Mouse (Mus musculus) spleen, postnatal 14 days (tissue): ENCODE data around the gene Rps3.

ENCODE experiments used
- DNase-seq, 2 experiments: peaks; one replicate each; pipeline ENCODE4 v3.0.0; 2021 to 2022; ENCODE audit warnings: low spot score in 2 of 2

Rps3 gene

DNA sequence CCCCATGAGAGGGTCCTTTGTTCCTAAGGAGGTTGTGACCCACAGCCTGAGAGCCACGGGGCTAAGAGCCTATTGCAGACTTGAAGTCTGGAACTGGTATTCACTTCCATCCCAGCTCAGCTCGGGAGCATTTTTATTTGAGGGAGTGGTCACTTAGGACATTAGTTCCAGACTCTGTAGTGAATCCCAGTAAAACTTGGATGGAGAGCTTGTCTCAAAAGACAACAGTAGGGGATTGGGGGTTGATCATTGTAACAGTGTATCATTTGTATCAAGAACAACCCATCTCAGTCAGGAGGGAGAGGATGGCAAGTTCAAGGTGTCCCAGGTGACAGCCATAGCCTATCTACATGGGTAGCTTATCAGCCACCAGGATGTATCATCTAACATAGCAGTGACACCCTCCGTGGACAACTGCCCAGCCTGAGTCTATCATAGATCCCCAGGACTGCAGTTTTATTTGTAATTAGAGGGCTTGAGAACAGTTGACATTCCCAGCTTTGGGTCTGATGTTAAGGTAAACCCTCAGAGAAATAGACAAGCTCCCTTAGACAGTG lies 6.9 kb downstream of the Rps3 start:
- DNase-seq, result no peak

DNA sequence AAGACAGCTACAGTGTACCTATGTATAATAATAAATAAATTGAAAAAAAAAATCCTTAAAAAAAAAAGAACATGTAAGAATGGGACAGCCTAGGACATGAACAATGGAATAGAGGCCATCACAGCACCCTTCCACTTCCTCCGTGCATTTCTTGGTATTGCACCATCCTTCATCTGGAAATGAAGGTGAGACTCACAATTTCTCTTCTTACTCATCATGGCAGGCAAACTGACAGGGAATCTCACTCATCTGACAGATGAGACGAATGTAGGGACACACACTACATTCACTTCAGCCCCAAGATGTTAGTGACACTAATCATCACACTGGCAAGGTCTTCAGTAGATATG lies 8.0 kb downstream of the Rps3 start:
- DNase-seq, result no peak

DNA sequence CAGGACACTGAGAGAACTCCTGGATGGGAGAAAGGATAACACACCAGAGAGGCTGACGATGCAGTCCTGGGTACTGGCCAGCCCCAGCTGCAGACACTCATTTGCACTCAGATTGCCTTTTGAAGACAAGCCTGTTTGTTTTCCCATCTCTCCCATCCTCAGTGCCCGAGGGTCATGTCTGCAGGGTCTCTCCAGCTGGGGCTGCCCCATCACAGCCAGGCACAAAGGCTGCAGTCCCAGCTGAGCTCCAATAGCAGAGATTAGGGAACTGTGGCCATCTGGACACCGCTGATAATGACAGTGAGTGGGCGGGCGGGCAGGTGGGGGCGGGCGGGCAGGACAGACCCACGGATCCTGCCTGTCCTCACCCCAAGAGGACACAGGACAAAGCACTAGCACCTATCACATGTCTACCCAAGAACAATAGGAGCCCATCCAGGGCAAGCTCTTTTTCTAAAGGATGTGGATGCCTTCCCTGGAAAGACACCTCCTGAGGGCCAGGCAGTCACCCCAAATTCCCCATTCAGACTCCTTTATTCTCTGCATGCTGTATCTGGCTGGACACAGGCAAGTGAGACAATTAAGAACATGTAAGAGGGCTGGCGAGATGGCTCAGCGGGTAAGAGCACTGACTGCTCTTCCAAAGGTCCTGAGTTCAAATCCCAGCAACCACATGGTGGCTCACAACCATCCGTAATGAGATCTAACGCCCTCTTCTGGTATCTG lies 8.5 kb downstream of the Rps3 start:
- no peak for DNase-seq

DNA sequence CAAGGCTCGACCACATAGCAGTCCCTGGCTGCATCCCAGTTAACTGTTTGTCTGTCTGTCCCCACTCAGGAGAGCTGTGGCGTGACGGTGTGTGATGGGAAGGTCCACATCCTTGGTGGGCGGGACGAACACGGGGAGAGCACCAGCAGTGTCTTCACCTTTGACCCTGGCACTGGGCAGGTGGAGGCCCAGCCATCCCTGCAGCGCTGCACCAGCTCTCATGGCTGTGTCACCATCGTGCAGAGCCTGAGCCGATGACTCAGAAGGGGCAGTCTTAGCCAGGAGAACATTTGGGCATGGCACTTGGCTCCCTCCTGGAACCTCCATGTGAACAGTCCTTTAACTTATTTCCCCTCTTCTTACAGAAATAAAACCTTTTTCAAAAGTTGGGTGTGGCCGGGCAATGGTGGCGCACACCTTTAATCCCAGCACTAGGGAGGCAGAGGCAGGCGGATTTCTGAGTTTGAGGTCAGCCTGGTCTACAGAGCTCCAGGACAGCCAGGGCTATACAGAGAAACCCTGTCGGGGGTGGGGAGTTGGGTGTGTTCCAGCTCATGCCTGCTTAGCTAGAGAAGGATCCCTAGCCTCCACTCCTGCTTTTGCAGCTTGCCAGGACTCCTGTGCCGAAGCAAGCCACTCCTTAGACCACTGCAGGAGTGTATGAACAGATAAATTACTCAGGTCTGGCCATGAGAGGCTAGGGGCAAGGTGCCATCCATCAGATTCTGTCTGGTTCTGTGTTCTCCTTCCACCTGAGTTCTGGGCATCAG lies 9.7 kb downstream of the Rps3 start:
- no peak for DNase-seq

DNA sequence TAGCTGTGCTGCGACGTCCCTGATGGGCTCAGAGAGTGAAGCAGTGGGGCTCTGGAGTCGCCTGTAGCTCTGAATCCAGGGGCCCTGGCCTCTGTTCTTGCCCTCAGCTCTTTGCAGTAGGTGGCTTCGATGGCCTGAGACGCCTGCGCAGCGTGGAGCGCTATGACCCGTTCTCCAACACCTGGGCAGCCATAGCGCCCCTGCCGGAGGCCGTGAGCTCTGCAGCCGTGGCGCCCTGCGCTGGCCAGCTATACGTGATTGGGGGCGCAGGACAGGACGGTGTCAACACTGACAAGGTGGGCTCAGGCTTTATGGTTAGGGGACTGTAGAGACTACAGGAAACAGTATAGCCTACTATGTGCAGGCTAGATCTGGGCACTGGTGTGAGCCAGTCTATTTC lies 12.0 kb downstream of the Rps3 start:
- DNase-seq, result no peak

DNA sequence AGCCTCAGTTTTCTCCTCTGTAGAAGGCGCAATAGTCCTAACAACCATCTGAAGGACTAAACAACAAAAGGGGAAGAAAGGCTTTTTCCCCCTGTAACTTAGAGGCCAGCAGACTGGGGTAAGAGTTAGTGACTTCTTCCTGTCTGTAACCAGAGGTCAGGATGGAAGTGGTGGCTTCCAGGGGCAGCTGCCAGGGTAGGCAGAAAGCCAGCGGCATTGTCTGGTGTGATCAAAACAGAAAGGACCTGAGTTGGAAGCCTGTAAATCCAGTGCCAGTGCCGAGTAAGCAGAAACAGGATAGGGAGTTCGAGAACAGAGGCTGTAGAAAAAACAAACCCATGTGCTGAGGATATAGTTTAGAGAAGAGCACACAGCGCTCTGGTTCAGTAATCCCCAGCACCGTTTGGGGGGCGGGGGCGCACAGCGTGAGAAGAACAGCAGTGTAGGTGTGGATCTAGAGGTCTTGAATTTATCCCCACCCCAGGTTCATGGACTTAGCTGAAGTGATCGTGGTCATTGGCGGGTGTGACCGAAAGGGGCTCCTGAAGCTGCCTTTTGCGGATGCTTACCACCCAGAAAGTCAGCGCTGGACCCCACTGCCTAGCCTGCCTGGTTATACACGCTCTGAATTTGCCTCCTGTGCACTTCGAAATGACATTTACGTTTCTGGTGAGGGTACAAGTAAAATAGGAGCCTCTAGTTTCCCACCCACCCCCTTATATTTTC lies 13.7 kb downstream of the Rps3 start:
- DNase-seq, result no peak

DNA sequence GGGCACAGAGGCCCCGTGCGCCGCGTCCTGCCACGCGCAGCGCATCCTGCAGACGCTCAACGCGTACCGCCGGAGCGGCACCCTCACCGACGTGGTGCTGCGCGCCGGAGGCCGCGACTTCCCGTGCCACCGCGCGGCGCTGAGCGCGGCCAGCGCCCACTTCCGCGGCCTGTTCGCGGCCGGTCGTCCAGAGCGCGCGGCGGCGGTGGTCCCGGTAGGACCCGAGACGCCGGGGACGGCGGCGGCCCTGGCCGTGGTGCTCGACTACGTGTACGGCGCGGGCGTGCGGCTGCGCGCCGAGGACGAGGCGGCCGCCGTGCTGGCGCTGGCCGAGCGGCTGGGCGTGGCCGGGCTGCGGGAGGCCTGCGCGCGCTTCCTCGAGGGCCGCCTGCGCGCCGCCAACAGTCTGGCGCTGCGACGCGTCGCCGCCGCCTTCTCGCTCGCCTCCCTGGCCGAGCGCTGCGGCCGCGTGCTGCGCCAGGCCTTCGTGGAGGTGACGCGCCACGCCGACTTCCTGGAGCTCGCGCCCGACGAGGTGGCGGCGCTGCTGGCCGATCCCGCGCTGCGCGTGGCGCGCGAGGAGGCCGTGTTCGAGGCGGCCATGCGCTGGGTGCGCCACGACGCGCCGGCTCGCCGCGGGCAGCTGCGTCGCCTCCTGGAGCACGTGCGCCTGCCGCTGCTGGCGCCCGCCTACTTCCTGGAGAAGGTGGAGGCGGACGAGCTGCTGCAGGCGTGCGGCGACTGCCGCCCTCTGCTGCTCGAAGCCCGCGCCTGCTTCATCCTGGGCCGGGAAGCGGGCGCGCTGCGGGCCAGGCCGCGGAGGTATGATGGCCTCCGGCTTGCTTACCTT lies 15.0 kb downstream of the Rps3 start:
- peak; percentile 38 to 45 for DNase-seq

GRCm38 (mm10) chr7:99467916-99468282 lies 15.6 kb downstream of the Rps3 start:
- no peak for DNase-seq

DNA sequence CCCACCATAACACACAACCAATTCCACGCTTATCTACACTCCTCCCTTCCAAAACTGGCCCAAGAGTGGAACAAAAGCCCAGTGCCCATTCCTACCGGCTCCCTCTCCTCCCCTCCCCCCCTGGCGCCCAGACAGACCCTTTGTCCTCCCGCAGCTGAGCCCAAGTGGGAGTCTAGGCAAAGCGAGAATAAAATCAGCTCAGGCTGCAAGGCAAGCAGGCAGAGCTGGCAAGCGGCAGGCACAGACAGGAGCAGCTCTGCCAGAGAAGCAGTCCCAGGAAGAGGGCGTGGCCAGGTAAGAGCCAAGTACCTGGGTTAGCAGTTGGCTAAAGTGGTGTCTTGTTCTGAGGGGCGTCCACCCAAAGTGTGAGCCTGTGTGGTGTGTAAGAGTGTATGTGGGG lies 17.7 kb downstream of the Rps3 start, which contains the start of gene Klhl35:
Gene Klhl35 (plus strand): TSS at position 194 of the 400 bp plus-strand sequence.
- no peak for DNase-seq

DNA sequence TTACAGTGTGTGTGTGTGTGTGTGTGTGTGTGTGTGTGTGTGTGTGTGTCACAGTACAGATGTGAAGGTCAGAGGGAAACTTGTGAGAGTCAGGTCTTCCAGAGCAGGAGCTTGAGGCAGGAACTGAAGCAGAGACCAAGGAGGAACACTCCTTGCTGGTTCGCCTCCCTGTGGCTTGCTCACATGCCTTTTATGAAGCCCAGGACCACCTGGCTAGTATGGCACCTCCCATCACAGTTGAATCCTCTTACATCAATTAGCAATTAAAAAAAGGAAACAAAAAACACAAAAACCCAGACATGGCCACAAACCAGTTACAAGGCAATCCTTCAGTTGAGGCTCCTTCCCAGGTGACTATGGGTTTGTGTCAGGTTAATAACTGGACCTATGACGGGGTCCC lies 20.4 kb downstream of the Rps3 start:
- no peak for DNase-seq

GRCm38 (mm10) chr7:99459888-99460652 lies 23.5 kb downstream of the Rps3 start:
- DNase-seq, result no peak

- DNase-seq, result no peak
Measured at GRCm38 (mm10) chr7:99458849-99459248, 24.7 kb downstream of the Rps3 start.

DNA sequence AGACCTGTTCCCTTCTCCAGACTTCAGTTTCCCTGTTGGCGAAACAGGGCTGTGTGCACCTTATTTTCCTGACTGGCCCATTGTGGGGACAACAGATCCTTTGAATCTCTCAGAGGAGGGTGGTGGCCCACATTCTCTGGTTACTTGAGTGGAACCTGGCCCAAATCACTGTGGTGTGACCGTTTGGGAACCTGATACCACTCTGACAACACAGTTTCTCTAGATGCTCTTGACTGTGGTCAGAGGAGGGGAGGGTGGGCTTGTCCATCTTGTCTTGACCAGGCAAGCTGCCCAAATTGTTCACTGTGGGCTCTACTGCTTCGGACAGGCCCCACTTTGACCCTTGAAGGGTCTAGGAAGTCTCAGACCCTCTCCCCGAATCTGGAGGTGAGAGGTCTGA lies 29.5 kb downstream of the Rps3 start:
- DNase-seq, result no peak

DNA sequence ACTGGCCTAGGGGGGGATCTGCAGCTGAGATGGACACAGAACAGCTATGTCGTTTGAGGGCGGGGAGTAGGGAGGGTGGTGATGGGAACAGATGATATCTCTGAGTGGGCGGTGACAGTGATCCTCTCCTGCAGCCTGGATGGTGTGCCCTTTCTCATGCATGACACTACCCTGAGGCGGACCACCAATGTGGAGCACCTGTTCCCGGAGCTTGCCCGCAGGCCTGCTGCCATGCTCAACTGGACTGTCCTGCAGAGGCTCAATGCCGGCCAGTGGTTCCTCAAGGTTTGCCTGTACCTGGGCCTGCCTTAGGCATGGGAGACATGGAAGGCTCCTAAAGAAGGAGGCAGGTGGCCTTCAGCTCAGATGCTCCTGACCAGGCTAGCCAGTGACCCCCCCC lies 30.7 kb downstream of the Rps3 start:
- DNase-seq, result no peak

GRCm38 (mm10) chr7:99450703-99451102 lies 32.8 kb downstream of the Rps3 start:
- DNase-seq, result peak in 1 of 2 experiments; percentile 57

GRCm38 (mm10) chr7:99449751-99450150 lies 33.8 kb downstream of the Rps3 start:
- no peak for DNase-seq

- DNase-seq, result no peak
Measured at GRCm38 (mm10) chr7:99449063-99449462, 34.5 kb downstream of the Rps3 start.

GRCm38 (mm10) chr7:99448619-99449018 lies 34.9 kb downstream of the Rps3 start:
- DNase-seq, result no peak

- DNase-seq, result no peak
Measured at GRCm38 (mm10) chr7:99447323-99447722, 36.2 kb downstream of the Rps3 start.

DNA sequence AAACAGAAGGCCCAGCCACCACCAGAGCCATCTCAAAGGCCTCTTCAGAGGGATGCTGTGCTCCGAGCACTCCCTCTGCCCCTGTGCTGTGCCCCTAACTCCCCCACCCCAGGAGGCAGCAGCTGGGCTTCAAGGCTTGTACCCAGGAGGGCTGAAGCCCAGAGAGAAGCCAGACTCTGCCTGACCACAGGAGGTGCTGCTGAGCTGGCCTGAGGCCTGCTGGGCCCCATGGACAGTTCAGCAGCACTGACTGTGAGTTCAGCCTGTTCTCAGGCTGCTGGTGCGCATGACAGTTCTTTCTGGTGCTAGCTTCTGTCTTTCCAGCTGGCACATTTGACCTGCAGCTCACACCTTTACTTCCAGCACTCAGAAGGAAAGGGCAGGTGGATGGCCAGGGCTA lies 37.7 kb downstream of the Rps3 start:
- DNase-seq, result no peak

DNA sequence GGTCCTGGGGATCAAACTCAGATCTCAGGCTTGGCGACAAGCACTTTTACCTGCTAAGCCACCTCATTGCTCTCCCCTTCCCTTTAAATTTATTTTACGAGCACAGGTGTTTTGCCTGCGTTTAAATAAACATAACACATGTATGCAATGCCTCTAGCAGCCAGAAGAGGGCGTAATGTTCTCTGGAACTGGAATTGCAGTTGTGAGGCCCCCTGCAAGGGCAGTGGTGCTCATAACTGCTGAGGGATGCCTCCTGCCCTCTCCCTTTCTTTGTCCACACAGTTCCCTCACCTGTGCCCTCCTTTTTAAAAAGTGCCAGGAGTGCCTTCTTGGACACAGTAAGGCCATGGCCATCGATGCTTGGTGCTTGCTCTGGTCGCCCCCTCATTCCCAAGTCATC lies 39.5 kb downstream of the Rps3 start:
- DNase-seq, result no peak
